Mouse (Mus musculus) gastrocnemius, postnatal 4 days (tissue): ENCODE results near the gene Gm5269. TPM values are rescaled to one million over a fixed set of nuclear protein-coding genes. Genes with fewer than 3 reads are reported as not detected.

Experiments used
- DNase-seq, 2 experiments: peaks; one replicate each; pipeline ENCODE4 v3.0.0; 2021 to 2022; ENCODE audit warnings: low spot score in 2 of 2, mixed read lengths in 2 of 2
- long read RNA-seq, 2 experiments: library from polyadenylated mRNA; stranded (forward); transcript quantifications; one replicate each; pipeline ENCODE4 v2.0.0; 2021
- total RNA-seq, 2 experiments: library from RNA; stranded (reverse); gene quantifications; 2 replicates each; pipeline ENCODE4 v1.2.3; 2021

Gene Gm5269
- total RNA-seq: not detected
- long read RNA-seq, experiment 1: 0 reads
- long read RNA-seq, experiment 2: 0 reads

DNA sequence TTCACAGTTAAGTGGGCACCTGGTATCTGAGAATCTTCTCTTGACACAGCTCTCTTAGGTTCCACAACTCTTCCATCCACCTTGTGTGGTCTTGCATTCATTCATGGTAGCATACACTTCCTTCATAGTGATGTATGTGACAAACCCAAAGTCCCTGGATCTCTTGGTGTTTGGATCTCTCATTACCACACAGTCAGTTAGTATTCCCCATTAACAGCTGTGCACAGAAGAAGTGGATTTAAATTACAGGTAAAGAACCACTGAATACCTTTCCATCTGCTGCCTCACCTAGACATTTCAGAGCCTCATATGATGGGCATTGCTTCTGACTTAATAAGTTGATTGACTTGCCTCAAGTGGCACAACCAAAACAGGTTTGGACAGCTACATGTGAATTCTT lies at the start of gene Gm5269:
Gene Gm5269 (minus strand): TSS at position 101 of the 400 bp plus-strand sequence.
- DNase-seq: no peak

DNA sequence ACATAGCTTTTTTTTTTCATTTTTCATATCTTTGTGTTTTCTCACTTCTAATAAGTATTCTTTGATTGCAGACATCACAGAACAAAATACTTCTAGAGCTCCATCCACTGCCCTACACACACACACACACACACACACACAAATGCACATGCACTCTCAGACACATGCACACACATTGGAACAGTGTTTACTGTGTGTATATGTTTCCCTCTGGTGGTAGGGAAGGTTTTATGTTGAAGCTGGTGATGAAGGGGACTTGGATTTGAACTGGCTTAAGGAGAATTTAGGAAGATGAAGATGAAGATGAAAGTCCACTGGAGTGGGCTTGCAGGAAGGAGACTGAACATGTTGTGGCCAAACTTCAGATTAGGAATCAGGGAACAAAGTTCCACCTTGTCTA lies 41.1 kb upstream of the Gm5269 start:
- no peak for DNase-seq

DNA sequence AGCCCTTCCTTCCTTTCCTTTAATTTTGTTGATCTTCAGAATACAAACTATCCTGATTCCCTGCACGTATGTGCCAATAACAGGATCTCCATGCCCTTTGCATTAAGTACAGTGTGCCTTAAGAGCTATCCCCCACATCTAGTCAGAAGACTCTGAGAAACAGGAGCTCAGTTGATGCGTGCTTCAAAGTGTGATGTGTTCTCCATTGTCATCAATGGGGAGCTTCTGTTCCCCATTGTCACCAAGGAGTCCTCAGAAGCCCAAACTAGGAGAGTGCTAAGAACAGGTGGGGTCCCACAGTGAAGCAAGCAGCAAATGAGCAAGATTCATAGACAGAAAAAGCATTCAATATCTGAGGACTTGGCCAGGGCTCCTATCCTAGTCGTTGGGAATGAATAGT lies 36.8 kb upstream of the Gm5269 start:
- no peak for DNase-seq

DNA sequence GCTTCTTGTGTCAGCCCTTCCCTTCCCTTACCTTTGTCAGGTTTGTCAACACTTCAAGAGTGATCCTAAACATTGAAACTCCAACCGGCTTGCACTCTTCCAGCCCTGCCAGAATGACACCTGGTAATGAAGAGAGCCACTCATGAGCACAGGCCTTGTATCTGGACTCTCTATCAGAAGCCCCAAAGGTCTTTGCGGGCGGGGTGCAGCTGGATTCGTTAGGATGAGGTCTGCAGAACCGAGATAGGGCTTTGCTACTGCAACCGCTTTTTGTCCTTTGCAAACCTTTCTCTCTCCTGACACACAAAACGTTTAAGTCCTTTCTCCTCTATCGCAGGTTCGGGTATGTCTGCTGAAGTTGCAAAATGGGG lies 36.3 kb upstream of the Gm5269 start, which contains the start of gene Slc40a1:
Gene Slc40a1 (minus strand): TSS at position 131 of the 371 bp plus-strand sequence.
- no peak for DNase-seq

DNA sequence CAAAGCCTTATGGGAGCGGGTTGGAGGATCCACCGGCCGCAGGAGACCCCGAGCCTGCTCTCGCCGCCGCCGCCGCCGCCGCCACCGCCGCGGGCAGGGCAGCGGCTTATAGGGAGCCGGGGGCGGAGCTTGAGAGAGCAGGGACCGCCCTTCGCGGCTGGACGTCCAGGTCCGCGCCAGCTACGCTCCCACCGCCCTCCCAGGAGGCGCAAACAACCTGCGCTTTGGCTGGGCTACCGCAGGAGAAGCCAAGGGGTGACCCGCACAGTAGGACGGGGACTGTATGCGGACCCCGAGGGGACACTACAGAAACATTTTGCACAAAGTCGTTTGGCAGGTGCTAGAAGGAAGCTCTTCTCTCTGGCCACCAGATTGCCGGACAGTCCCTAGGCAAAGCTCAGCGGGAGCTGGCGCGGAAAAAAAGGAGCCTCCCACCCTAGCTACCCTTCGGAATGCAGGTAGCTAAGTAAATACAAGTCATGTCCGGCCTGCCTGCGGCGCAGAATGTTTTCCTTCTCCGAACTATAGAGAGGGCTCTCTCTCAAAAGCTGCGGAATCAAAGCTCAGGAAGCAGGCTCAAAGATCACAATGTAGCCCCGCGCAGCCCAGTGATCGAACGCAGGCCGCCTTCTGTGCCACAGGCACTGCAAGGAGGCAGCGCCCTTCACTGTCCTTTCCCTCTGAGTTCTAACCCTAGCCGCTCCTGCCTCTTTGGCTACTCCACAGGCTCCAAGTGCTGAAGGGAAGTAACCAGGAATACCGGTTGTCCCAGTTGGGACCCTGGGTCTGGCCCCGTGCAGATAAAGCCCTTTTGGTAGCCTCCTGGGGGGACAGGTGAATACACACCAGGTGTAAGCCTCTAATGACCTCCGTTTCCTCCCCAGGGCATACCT lies 35.7 kb upstream of the Gm5269 start:
- peak; percentile 64 to 84 for DNase-seq

DNA sequence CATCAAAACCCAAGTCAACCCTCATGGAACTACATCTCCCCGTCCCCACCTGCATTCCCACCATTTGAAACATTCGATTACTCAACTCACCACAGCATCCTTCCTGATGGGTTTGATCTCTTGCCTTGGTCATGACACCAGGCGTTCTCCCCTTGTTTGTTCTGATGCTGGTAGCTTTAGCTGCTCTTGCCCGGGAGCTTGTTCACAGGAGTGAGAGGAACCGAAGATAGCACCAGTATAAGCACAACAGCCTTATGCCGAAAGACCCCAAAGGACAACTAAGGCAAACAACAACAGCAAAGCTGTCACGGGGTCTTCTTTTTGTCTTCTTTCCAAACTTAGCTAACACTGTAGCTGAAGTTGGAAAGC lies 35.0 kb upstream of the Gm5269 start:
- no peak for DNase-seq

DNA sequence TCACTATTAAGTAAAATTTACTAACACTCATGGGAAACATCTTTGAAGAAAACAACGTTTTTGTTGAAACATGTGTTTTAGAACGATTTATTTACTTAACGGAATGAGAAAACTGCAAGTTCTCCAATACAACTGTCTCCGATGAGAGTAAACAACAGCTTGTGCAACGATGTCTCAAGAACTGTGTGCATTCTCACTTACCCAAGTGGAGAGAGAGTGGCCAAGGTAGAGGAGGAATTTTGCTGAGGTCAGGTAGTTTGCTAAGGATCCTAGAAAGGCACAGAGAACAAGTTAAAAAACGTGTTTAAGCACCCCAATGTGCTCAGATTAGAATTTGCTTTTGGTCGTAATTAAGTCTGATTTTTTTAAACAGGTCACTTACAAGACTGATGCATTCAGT lies 34.4 kb upstream of the Gm5269 start:
- DNase-seq: no peak

DNA sequence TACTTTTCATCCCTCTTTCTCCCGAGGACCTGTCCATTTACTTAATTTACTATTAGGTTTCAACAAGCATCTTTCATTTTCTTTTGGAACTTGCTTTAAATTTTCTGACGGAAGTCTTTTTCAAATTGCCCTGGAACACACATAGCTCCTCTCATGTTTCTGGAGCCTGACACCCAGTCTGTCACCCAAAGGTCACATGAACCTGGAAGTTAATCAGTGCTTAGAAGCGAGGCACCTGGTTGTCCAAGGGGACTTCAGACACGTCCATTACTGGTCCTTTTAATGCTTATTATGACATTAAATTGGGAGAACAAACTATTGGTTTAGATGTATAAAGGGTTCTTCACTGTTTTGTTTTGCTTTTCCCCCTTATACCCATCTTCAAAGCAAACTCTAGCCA lies 33.2 kb upstream of the Gm5269 start:
- DNase-seq: no peak

DNA sequence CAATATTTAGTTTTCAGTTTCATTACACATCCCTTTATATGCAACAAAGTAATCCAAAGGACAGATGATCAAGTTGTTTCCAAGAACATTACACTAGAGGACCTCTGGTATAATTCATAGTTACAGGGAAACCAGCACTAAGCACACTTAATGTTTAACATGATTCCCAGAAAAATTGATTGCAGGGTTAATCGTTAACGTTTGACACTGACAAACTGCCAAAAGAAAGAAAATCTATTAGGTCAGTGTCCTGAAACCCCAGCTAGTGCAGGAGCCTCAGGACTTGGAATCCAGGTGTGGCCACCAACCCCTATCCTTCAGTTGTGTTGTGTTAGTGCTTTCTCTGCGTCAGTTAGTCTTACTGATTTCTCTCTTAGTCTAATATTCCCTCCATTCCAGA lies 30.6 kb upstream of the Gm5269 start:
- DNase-seq: no peak

DNA sequence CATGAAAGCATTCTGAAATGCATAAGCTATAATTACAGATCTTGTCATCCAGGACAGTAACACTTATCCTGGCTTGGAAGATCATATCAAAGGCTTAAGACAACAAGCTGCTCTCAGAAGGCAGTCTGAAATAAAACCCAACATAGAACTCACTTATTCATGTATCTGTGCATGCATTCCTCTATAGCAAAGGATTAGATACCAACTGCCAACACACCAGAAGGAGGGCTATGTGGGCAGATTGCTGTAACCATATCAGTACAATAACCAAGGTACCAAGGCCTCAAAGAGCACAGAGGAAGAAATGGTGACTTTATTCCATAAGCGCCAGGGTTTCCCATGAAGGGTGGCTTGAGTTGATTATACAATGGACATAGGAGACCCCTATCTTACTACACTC lies 29.7 kb upstream of the Gm5269 start:
- no peak for DNase-seq

DNA sequence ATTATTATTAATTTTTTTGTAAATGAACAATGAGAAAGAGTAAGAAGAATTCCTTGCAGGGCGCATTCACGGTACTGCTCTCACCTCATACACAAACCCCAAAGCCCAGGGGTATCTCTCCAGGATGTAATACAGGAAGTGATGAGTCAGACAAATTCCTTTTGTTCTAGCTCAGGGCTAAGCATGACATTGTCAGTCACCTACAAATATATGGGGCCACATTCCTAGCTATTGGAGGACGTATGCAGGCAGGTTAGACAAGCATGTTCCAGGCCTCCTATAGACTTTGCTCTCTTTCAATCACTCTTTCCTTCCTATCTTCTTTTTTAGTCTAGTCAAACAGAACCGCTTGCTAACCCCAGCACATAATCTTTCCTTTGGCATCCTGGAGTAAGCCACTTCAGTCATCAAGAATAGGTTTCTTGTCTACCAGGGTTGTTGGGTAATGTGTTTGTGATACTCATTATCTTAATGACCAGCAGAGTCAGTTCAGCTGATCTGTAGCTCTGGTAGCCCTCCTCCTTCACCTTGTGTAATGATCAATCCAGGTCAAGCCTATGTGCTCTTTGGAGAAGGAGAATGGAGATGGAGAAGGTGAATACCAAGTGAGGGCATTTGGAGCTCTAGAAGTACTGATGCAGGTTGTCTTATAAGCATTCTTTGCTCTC lies 27.2 kb upstream of the Gm5269 start:
- DNase-seq: no peak

DNA sequence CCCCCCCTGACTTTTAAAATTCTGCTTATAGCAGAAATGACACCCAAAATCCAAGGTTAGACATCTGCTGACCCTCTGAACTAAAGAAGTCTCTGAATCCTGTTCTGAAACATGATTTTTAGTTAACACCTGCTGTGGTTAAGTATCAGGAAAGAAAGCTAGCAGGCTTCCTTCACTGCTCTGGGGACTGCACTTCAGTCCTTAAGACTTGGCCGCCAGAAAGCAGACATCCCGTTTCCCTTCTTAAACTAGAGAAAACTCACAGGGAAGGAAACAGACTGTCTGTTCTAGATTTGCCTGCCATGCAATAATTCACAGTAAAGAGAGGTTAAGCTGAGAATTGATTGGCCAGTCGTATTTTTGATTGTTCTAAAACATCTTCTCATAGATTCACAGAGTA lies 26.1 kb upstream of the Gm5269 start:
- no peak for DNase-seq

DNA sequence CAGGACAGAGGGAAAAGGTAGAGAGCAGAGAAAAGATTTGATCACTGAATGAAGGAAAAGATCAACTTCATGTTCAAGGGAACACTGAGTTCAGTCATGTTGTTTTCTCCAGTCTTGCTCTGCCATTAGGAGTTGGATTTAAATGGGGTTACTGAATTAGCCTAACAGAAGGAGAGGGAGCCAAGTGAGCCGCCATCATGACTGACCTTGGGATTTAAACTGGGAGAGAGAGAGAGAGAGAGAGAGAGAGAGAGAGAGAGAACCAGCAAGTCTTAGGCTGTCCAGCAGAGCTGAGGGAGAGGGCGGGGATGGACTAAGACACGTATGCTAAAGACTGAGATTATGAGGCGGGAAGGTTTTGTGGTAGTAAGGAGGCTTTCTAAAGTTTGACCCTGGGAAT lies 24.2 kb upstream of the Gm5269 start:
- DNase-seq: no peak

DNA sequence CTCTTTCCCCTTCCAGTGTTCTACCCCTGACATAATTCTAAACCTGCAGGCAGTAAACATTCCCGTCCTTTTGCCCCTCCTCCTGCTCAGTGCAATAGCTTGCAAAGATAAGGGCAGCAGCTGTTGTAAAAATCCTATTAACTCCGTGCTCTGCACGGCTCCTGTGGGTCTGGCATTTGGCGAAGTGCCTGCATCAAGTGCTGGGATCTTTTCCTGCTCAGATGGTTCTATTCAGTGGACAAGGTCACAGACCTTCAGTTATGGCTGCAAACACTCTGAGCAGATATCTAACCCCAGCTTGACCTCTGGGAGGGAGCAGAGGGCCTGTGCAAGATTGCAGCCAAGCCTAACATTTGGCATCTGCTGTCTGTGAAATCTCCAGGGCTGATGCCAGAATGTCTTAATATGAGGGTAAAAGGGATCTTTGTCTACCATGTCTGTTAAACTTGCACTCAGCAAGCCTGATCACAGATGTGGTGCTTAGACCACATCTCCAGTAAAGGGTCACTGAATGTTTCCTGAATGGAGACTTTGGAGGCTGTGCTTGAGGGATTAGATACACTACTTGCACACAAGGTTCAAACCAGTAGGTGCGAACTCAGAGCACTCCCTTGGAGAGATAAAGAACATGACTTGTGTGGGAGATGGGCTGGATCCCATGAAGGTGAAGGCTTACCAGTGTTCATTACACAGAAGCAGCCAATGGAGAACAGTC lies 15.2 kb upstream of the Gm5269 start:
- peak in 1 of 2 experiments; percentile 16 for DNase-seq

DNA sequence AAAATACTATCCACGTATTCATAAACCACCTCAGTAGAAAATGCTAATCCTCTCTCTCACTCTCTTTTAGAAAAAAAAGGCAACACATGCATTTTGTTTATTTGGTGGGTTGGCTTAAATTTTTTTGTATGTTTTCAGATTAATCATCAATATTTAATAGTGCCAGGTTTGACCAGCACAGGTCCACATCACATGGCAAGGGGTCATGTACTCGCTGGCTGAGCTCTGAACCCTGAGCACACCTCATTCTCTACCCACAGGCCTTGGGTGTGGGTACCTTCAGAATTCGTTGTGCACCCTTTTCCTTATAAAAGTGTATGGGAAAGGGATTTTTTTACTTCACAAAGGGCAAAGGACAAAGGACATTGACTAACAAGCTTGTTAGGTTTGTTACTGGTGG lies 14.1 kb upstream of the Gm5269 start:
- no peak for DNase-seq

DNA sequence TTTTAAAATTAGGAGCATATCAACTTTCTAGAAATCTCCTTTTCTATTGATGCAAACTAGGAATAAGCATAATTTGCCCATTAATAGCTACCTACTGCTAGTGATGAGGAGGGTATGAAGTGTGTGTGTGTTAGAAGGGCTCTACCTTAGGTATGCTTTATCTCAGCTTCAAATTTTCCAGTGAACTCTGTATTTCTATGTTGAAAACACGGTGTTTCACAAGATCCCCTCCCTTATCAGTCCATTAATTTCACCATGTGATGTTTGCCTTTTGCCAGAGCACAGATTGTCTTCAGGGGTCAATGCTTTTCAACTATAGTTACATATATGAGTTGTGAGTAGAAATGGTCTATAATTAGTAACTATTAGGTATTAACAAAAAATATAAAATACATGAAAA lies 8.0 kb upstream of the Gm5269 start:
- no peak for DNase-seq

DNA sequence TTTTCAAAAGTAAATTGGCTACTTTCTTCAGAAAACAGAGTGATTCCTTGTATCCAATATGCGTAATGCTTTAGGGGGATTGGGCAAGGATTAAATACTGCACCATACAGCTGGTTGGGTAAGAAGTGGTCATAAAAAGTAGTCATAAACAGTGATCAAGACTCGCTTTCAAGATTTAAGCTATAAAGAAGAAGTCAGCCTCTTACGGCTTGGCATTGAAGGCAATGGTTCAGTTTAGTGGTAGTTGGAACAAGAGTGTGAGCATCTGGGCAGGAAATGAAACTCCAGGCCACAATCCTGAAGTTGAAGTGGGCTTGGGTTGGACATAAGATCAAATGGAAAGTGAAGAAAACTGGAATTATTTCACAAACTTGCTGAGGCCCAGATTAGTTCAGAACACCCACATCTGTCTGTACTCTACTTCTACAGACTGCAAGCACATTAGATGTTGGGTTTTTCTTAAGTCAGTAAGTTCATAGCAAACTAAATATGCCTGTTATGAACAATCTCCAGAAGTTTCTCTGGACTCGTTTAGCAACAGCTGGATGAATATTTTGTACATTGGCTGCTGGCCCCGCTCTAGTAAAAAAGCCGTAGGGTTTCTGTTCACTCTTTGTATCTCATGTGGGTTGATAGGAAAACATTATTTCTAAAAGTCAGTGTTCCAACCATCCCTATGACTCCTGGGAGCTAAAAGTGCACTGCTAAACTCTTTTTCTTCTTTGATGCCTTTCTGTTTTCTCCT lies 4.3 kb upstream of the Gm5269 start:
- DNase-seq: peak in 1 of 2 experiments; percentile 40

DNA sequence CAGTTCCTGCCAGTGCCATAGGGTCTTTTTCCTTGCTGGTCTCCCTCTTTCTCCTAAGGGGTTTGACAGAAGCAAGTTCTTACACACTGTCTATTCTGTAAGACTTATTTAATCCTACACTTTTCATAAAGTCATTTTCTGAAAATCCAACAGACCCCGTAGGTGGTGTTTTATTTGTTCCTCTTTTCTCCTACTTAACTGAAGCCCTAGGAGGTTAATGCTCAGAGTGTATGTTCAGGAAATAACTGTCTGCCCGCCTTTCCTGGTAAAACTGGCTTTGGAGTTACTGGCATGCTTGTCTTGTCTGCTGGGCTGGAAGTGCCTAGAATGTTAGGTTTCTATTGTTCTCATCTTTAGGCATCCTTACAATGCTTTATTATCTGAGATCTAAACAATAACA lies 1.9 kb upstream of the Gm5269 start:
- DNase-seq: no peak

DNA sequence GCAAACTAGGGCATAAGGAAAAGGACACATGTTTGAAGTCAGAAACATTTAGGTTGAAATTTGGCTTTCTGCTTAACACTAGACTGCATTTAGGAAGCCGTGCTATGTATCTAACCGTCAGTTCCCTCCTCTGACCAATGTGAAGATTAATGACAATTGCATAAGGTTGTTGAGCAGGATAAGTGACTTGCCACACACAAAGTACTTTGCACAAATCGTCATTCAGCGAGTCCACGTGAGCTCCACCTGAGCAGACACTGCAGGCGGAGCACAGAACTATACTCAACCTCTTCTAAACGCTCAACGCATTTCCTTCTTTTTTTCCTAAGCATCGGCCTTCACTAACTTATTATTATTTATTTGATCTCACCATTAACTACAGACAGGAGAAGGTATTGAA lies 3.3 kb downstream of the Gm5269 start:
- no peak for DNase-seq

DNA sequence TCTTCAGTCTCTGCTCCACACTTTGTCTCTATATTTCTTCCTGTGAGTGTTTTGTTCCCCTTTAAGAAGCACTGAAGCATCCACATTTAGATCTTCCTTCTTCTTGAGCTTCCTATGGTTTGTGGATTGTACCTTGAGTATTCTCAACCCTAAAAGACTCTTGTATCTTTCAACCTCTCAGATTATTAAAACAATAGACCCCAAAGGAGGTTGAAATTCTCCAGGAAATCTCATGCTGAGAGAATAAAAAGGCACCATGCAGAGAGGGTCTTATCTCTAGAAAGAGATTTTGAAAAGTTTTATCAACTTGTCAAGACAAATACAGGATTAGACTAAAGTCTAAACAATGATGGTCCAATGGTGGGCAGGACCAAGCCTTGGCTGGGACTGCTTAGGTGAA lies 6.7 kb downstream of the Gm5269 start:
- no peak for DNase-seq

DNA sequence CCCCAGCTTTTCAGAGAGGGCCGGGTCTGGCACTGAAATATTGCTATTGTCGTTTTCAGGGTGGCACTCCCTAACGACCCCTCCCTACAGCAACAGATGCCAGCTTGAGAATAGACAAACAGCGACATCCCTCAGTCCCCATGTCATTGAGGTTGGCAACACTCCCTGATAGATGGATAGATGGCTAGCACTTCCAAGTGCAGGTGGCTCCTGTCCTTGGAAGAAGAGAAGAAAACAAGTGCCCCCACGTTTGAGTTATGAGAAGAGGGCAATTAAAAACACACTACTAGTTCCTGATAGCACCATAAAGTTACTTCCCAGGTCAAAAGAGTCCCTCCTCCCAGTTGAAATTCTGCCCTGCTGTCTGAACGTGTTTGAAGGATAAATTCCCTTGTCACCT lies 8.0 kb downstream of the Gm5269 start:
- DNase-seq: no peak
